Mouse (Mus musculus) layer of hippocampus, adult 8-10 months (tissue): ENCODE measurements at regions not wholly inside any gene's neighbourhood (a gene's known extent, or its start where the extent isn't known, plus 50 kb on each side); places are given as distances from the start of the nearest gene placed in this dataset.

Experiments
- DNase-seq, 2 experiments: peaks; one replicate each; pipeline ENCODE4 v3.0.0; 2022; ENCODE audit warnings: low spot score in 2 of 2

GRCm38 (mm10) chr10:17200524-17201426 is 522.2 kb upstream of the Cited2 start:
- DNase-seq = no peak

- DNase-seq = no peak
Observed at GRCm38 (mm10) chr10:17201427-17201745, 521.6 kb upstream of the Cited2 start.

- peak in 1 of 2 experiments; percentile 25 for DNase-seq
Observed at GRCm38 (mm10) chr10:17202556-17203415, 520.2 kb upstream of the Cited2 start.

- DNase-seq = no peak
Observed at GRCm38 (mm10) chr10:17203416-17204110, 519.5 kb upstream of the Cited2 start.

GRCm38 (mm10) chr10:17204153-17204552 is 518.9 kb upstream of the Cited2 start:
- DNase-seq = no peak

GRCm38 (mm10) chr10:17212551-17213309 is 510.3 kb upstream of the Cited2 start:
- peak in 1 of 2 experiments; percentile 20 for DNase-seq

GRCm38 (mm10) chr10:17213310-17214064 is 509.5 kb upstream of the Cited2 start:
- DNase-seq = peak in 1 of 2 experiments; percentile 20

GRCm38 (mm10) chr10:17214065-17214440 is 509.0 kb upstream of the Cited2 start:
- DNase-seq = no peak

- no peak for DNase-seq
Observed at GRCm38 (mm10) chr10:17215029-17215428, 508.0 kb upstream of the Cited2 start.

- DNase-seq = no peak
Observed at GRCm38 (mm10) chr10:17221495-17221894, 501.5 kb upstream of the Cited2 start.

GRCm38 (mm10) chr10:17225727-17226126 is 497.3 kb upstream of the Cited2 start:
- no peak for DNase-seq

- peak in 1 of 2 experiments; percentile 5 for DNase-seq
Observed at GRCm38 (mm10) chr10:17230040-17230818, 492.8 kb upstream of the Cited2 start.

GRCm38 (mm10) chr10:17235955-17236650 is 486.9 kb upstream of the Cited2 start:
- DNase-seq = no peak

- no peak for DNase-seq
Observed at GRCm38 (mm10) chr10:17236761-17237160, 486.3 kb upstream of the Cited2 start.

- no peak for DNase-seq
Observed at GRCm38 (mm10) chr10:17237463-17237862, 485.6 kb upstream of the Cited2 start.

- no peak for DNase-seq
Observed at GRCm38 (mm10) chr10:17237918-17238850, 484.8 kb upstream of the Cited2 start.

GRCm38 (mm10) chr10:17248270-17248669 is 474.7 kb upstream of the Cited2 start:
- DNase-seq = no peak

- DNase-seq = no peak
Observed at GRCm38 (mm10) chr10:17253040-17253439, 470.0 kb upstream of the Cited2 start.
